Mouse (Mus musculus): ENCODE measurements around the gene Tulp2.
A peak's percentile ranks its signal among the peaks of the same experiment; 100 is the strongest.
"Not testable (repeated sequence)": the region's sequence is repeated elsewhere in the genome, so short reads cannot be mapped to it uniquely, and the experiment has no call there.

The Tulp2 gene

GRCm38 (mm10) chr7:45522194-45522752, 40.6 kb downstream of the Tulp2 start:
- DNase-seq (ENCODE audit: low spot score), result no peak

GRCm38 (mm10) chr7:45522957-45523676, 41.4 kb downstream of the Tulp2 start:
- no peak for DNase-seq (ENCODE audit: low spot score)

GRCm38 (mm10) chr7:45523678-45524170, 42.0 kb downstream of the Tulp2 start:
- no peak for DNase-seq (ENCODE audit: low spot score)

- no peak for DNase-seq (ENCODE audit: low spot score)
Measured at GRCm38 (mm10) chr7:45524841-45525621, 43.4 kb downstream of the Tulp2 start.

DNA sequence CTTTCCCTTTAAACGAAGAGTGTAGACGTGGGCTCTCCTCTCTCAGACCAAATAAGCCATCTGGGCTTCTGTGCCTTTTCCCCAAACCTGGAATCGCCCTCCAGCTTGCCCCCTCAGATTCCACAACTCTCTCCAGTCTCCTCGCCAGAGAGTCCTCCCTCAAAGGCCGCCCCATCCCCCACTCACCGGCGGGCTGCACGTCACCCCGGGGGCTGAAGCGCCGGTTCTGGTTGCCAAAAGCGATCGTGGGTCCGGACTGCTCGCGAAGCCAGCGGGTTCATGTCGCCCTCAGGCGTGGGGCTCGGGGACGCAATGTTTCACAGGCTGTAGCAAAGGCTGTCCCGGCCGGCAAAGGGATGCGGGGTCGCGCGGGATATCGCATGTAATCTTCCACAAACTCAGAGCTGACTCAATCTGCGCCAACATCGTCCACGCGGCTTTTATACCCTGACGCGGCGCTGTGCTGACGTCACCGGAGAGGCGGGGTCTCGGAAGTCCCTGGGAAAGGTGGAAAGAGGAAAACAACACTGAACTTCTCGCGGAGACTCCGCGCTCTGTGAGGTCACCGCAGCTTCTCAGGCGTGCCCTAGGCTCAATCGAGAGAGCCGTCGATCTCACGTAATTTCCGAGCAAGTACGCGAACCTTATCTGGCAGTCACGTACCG, 44.3 kb downstream of the Tulp2 start, which contains the start of the genes Ppp1r15a and Plekha4:
TSS of gene Ppp1r15a (minus strand) at position 460 of the 665 bp plus-strand sequence.
TSS of gene Plekha4 (plus strand) at position 522 of the 665 bp plus-strand sequence.
- peak; percentile 90 for DNase-seq (ENCODE audit: low spot score)

- no peak for DNase-seq (ENCODE audit: low spot score)
Measured at GRCm38 (mm10) chr7:45526474-45527120, 44.9 kb downstream of the Tulp2 start.

DNA sequence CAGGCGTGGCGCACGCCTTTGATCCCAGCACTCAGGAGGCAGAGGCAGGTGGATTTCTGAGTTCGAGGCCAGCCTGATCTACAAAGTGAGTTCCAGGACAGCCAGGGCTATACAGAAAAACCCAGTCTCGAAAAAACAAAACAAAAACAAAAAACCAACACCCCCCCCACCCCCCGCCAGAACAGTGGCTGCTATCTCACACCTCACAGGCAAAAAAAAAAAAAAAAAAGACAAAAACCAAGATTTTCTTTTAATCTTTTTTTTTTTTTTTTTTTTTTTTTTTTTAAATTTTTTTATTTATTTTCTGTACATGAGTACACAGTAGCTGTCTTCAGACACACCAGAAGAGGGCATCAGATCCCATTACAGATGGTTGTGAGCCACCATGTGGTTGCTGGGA, 45.5 kb downstream of the Tulp2 start:
- DNase-seq (ENCODE audit: low spot score), result not testable (repeated sequence)

DNA sequence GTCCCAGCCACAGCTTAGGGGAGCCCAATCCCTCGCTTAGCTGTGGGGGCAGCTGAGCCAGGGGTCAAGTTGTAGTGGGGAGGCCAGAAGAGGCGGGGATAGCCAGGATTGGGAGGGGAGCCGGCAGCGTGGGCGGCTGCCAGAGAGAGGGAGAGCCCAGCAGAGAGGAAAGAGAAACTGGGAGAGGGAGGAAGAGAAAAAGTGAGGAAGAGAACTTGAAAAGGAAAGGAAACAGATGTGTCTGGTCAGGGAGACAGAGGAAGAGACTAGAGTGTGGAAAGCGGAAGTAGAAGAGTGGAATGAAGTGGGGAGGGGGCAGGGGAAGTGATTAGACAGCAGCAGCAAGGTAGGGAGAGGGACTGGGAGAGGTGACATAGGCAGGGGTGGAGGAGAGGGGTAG, 47.8 kb downstream of the Tulp2 start:
- no peak for DNase-seq (ENCODE audit: low spot score)

DNA sequence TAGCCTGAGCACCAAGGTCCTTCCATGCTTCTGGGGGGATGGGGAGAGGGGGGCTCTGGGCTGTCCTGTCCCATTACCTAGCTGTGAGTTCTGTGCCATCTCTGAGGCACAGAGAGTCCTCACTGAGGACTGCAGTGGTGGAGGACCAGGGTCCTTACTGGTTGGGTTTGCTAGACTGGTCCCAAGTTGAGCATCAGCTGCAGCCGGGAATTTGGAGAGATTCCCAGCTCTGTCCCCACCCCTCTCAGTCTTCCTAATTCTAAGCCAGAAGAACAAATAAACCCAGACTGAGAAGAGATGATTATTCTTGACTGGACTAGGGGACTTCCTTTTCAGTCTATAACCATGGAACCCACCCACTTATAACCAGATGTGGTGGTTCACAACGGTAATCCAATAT, 49.0 kb downstream of the Tulp2 start:
- no peak for DNase-seq (ENCODE audit: low spot score)

GRCm38 (mm10) chr7:45535676-45536075, 54.0 kb downstream of the Tulp2 start:
- DNase-seq (ENCODE audit: low spot score), result no peak

- DNase-seq (ENCODE audit: low spot score), result no peak
Measured at GRCm38 (mm10) chr7:45537602-45538001, 55.9 kb downstream of the Tulp2 start.

GRCm38 (mm10) chr7:45538163-45539041, 56.7 kb downstream of the Tulp2 start:
- no peak for DNase-seq (ENCODE audit: low spot score)

- DNase-seq (ENCODE audit: low spot score), result no peak
Measured at GRCm38 (mm10) chr7:45539095-45539494, 57.4 kb downstream of the Tulp2 start.

- DNase-seq (ENCODE audit: low spot score), result no peak
Measured at GRCm38 (mm10) chr7:45540213-45540612, 58.5 kb downstream of the Tulp2 start.

GRCm38 (mm10) chr7:45544525-45544924, 62.8 kb downstream of the Tulp2 start:
- DNase-seq (ENCODE audit: low spot score), result no peak

GRCm38 (mm10) chr7:45549641-45550436, 68.2 kb downstream of the Tulp2 start:
- no peak for DNase-seq (ENCODE audit: low spot score)

DNA sequence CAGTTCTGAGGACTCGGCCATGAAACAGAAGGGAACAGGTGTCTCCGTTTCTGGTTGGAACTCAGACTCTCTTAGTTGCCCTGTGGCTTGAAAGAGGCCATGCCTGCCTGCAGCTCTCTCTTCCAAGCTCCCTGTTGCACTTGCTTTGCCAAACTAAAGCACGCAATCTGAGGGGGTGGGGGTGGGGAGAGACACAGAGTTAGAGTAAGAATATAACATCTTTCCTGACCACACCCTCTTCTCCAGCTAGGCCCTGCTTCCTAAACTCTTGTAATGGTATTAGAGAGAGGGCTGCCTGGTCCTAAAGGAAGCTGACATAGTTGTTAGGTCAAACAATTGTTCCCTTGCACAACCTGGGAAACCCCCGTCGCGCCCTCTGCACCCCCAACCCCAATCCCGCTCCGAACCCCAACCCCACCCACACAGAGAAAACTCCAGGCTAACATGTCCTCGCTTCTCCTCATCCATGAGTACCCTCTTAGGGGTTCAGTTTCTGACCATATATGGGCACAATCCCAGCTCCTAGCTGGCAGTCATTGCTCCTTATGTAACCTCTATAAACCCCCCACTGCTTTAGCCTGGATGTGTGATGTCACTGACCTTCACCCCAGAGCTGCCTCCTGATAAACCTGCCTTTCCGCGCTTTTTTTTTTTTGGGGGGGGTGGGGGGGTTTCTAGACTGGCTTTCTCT, 69.3 kb downstream of the Tulp2 start:
- DNase-seq (ENCODE audit: low spot score), result no peak

DNA sequence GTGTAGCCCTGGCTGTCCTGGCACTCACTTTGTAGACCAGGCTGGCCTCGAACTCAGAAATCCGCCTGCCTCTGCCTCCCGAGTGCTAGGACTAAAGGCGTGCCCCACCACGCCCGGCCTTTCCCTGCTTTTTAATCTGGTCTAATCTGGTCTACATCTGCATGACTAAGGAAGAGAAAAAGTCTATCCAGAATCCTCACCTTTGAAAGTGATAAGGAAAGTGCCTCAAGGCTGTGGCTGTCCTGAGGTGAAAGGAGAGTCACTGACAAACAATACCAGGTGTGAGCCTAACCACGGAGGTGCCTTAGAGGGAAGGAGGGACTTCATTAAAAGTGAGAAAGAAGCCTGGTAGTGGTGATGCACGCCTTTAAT, 69.8 kb downstream of the Tulp2 start:
- no peak for DNase-seq (ENCODE audit: low spot score)

DNA sequence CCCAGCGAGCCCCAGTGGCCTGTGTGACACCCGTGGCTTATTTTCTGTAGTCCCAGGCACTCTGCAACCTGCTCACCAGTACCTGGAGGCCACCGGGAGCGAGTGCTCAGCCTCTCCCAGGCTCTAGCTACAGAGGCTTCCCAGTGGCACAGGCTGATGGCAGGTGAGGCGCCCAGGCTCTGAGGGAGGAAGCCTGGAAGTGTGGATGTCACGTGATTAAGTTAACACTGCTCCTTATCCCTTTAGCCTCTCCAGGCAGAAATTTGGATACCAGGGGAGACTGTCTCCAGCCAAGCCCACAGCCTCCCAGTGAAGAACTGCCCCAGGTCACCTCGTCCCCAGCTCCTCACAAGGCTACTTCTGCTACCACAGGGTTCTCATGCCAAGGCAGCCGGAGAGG, 71.8 kb downstream of the Tulp2 start:
- no peak for DNase-seq (ENCODE audit: low spot score)
